Mouse (Mus musculus) C2C12 (cell line): ENCODE measurements around the gene Zar1l.

Experiments
- CTCF ChIP-seq: IDR thresholded peaks from one replicate; pipeline ENCODE4 v1.5.1; 2011; ENCODE audit not compliant: control insufficient read depth, insufficient read depth, insufficient read length
- FOSL1 ChIP-seq: IDR thresholded peaks from one replicate; pipeline ENCODE4 v1.8.0; 2011; ENCODE audit warnings: mild to moderate bottlenecking, low read length; ENCODE audit not compliant: poor library complexity, insufficient read depth, severe bottlenecking

DNA sequence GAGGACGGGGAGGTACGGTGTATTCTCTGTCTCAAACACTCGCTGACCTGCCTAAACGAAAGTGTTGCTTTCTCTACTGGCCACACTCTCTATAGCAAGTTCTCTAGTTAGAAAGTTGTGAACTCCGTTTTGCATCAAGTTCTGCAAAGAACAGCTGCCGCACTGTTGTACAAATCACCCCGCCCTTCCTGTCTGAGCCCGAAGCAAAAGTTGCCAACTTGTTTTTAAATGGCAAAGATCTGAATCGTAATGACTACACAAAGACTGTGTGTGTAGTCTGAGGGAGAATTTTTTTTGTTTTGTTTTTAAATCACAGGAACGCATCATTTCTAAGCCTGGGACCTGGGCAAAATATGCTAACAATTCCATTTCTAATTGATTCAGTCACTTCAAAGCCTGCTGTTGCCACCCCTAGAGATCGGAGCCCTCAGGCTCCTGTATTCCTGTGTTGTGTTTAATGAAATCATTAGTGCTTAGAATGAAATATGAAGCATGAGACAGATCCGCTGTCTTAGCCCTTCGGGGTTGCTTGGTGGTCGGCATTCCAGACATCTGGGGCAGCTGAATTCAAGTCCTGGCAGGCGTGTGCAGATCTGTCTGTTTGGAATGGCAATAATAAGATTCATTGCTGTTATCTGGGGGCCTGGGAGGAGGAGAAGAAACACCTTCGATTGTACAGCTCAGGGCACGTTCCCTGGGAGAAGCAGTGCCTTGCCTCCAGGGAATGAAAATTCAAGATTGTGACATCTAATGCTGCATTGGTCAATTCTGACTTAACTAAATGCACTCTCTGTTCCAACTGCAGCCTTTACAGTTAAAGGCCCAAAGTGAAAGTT lies 59.8 kb downstream of the Zar1l start:
- TF ChIP-seq CTCF (no peak), FOSL1 (no peak)
